Mouse (Mus musculus): ENCODE data around the gene Dnph1. TPM values are rescaled to one million over a fixed set of nuclear protein-coding genes. Genes with fewer than 3 reads are reported as not detected.

The Dnph1 gene
- 14.5 and 20.1 TPM in 2 replicates for polyA plus RNA-seq (2012; rRNA removed)

DNA sequence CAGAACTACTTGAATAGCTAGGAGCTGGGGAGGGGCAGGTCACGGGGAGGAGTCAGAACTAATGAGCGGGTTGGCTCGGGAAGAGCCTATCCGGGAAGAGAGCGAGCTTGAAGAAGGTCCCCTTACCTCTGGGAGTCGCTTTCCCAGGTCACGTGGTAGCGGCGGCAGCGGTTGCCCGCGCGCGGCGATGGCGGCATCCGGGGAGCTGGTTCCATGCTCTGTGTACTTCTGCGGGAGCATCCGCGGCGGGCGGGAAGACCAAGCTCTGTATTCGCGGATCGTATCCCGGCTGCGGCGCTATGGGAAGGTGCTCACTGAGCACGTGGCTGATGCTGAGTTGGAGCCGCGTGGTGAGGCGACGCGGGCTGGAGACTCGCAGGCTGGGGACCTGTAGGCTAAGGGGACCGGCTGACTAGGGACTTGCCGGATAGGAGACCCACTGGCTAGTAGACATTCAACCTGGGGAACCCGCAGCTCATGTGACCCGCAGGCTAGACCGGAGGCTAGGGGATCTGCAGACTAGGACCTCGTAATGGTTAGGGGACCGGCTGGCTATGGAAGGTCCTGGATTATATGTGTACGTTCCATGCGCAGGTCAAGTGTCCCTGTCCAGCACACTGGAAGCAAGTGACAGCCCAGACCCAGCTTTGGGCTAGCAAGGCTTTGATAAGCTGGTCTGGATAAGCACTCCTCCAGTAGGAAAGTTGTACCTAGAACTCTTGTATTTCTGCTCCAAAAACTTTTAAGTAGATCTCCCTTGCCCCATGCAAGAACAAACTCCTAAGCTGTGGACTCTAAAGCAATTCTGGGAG, at the start of gene Dnph1:
Gene Dnph1 (plus strand): TSS at position 89 of the 812 bp plus-strand sequence.

DNA sequence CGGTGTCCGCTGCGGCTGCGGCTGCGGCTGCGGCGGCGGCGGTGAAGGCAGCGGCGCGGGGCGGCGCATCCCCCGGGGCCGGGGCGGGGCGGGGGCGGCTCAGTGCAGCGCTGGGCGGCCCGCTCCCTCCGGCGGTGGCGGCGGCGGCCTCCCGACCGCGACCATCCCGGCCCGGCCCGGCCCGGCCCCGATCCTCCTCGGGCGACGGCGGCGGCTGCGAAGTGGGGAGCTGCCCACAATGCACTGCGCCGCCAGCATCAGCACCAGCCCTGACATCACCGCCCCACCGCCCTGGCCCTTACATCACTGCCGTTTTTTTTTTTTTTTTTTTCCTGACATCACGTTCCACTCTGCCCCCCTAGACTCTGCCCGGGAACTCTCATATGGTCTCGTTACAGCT, 9.1 kb upstream of the Dnph1 start, which contains the start of gene Ttbk1:
Gene Ttbk1 (minus strand): TSS at position 245 of the 400 bp plus-strand sequence.

DNA sequence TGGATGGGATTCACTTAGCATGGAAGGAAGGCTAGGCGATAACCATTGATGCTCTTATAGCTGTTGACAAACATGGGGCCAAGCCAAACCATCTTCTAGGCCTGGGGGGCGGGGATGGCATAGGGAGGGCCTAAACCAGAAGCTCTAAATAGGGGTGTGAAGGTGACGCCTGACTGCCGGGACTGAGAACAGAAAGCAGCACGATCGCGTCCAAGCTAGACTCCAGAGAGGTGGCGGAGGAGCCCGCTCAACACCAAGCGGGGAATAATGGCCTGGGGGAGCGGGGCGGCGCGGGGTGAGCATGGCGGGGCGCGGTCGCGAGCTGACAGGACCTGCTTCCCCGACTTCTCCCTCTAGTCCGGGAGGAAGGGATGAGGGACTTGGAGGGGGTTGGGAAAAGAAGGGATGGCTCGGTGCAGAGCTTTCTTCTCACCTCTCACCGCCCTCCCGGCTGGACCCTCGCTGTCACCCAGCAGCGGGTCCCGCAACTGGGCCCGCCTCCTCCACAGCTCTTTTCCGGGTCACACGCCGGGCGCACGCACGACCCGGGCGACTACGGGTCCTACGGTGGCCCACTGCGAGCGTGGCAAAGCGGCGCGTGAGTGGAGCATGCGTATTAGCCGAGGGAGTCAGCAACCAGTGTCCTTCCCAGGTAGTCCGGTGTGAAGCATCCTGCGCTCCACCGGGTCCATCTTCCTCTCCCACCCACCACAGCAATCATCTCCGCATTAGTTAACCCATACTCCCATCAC, 49.5 kb downstream of the Dnph1 start, which contains the start of gene Cul9:
Gene Cul9 (minus strand): TSS at position 576 of the 752 bp plus-strand sequence.

Other genes with a start within 250 kb of the Dnph1 start
- gene Polr1c, start 248.7 kb upstream of the Dnph1 start, polyA plus RNA-seq (2012; rRNA removed) = 70.9 and 83.1 TPM in 2 replicates
- gene Yipf3, start 248.6 kb upstream of the Dnph1 start, polyA plus RNA-seq (2012; rRNA removed) = 332 and 400 TPM in 2 replicates
- 11.6 and 14.3 TPM in 2 replicates for gene Lrrc73, start 243.2 kb upstream of the Dnph1 start, polyA plus RNA-seq (2012; rRNA removed)
- 95.7 and 100 TPM in 2 replicates for gene Tjap1, start 213.7 kb upstream of the Dnph1 start, polyA plus RNA-seq (2012; rRNA removed)
- gene Dlk2, start 199.3 kb upstream of the Dnph1 start, polyA plus RNA-seq (2012; rRNA removed) = 1.9 and 3.8 TPM in 2 replicates
- gene Abcc10, start 168.4 kb upstream of the Dnph1 start, polyA plus RNA-seq (2012; rRNA removed) = 27.7 and 35.5 TPM in 2 replicates
- gene Zfp318, start 113.0 kb upstream of the Dnph1 start, polyA plus RNA-seq (2012; rRNA removed) = 21.4 and 22.3 TPM in 2 replicates
- gene Crip3, start 67.8 kb upstream of the Dnph1 start, polyA plus RNA-seq (2012; rRNA removed) = 12.5 and 15.5 TPM in 2 replicates
- not detected in 2 replicates for gene Slc22a7, start 58.3 kb upstream of the Dnph1 start, polyA plus RNA-seq (2012; rRNA removed)
- gene Ttbk1, start 9.0 kb upstream of the Dnph1 start, polyA plus RNA-seq (2012; rRNA removed) = 0.33 and 0.38 TPM in 2 replicates
- 50.0 and 51.9 TPM in 2 replicates for gene Cul9, start 49.7 kb downstream of the Dnph1 start, polyA plus RNA-seq (2012; rRNA removed)
- 385 and 401 TPM in 2 replicates for gene Srf, start 59.5 kb downstream of the Dnph1 start, polyA plus RNA-seq (2012; rRNA removed)
- gene Ptk7, start 132.8 kb downstream of the Dnph1 start, polyA plus RNA-seq (2012; rRNA removed) = 76.6 and 82.6 TPM in 2 replicates
- gene Klc4, start 149.3 kb downstream of the Dnph1 start, polyA plus RNA-seq (2012; rRNA removed) = 31.2 and 40.1 TPM in 2 replicates
- 113 and 159 TPM in 2 replicates for gene Mrpl2, start 149.5 kb downstream of the Dnph1 start, polyA plus RNA-seq (2012; rRNA removed)
- 110 and 114 TPM in 2 replicates for gene Cul7, start 153.6 kb downstream of the Dnph1 start, polyA plus RNA-seq (2012; rRNA removed)
- 41.9 and 48.7 TPM in 2 replicates for gene Rrp36, start 177.6 kb downstream of the Dnph1 start, polyA plus RNA-seq (2012; rRNA removed)
- 53.1 and 64.5 TPM in 2 replicates for gene Mea1, start 182.1 kb downstream of the Dnph1 start, polyA plus RNA-seq (2012; rRNA removed)
- gene Klhdc3, start 184.2 kb downstream of the Dnph1 start, polyA plus RNA-seq (2012; rRNA removed) = 121 and 137 TPM in 2 replicates
- 58.2 and 71.4 TPM in 2 replicates for gene Ppp2r5d, start 208.4 kb downstream of the Dnph1 start, polyA plus RNA-seq (2012; rRNA removed)
- gene Pex6, start 214.8 kb downstream of the Dnph1 start, polyA plus RNA-seq (2012; rRNA removed) = 117 and 140 TPM in 2 replicates
- gene Gnmt, start 232.5 kb downstream of the Dnph1 start, polyA plus RNA-seq (2012; rRNA removed) = 3.6 and 8.5 TPM in 2 replicates

Measured in ovary, adult 2 months (tissue).